Mouse (Mus musculus) G1E-ER4 (cell line): ENCODE measurements at regions not wholly inside any gene's neighbourhood (a gene's known extent, or its start where the extent isn't known, plus 50 kb on each side); places are given as distances from the start of the nearest gene placed in this dataset.

Experiments used
- GATA1 ChIP-seq: IDR thresholded peaks from one replicate; pipeline ENCODE4 v1.8.0; 2012; ENCODE audit warnings: low read length, inconsistent platforms

- TF ChIP-seq GATA1, result no peak
Observed at GRCm38 (mm10) chr1:143946933-143947332, 57.0 kb downstream of the Rgs2 start.

GRCm38 (mm10) chr1:143941465-143941864 is 62.5 kb downstream of the Rgs2 start:
- no peak for TF ChIP-seq GATA1

GRCm38 (mm10) chr1:143939511-143939910 is 64.5 kb downstream of the Rgs2 start:
- TF ChIP-seq GATA1, result no peak

GRCm38 (mm10) chr1:143938569-143938968 is 65.4 kb downstream of the Rgs2 start:
- TF ChIP-seq GATA1, result no peak

- TF ChIP-seq GATA1, result no peak
Observed at GRCm38 (mm10) chr1:143930798-143931197, 73.2 kb downstream of the Rgs2 start.

GRCm38 (mm10) chr1:143929567-143930165 is 74.3 kb downstream of the Rgs2 start:
- TF ChIP-seq GATA1, result no peak

GRCm38 (mm10) chr1:143922499-143922898 is 81.5 kb downstream of the Rgs2 start:
- no peak for TF ChIP-seq GATA1

- no peak for TF ChIP-seq GATA1
Observed at GRCm38 (mm10) chr1:143920256-143920655, 83.7 kb downstream of the Rgs2 start.

GRCm38 (mm10) chr1:143918949-143919348 is 85.0 kb downstream of the Rgs2 start:
- TF ChIP-seq GATA1, result no peak

GRCm38 (mm10) chr1:143918146-143918774 is 85.7 kb downstream of the Rgs2 start:
- TF ChIP-seq GATA1, result no peak

GRCm38 (mm10) chr1:143917623-143918022 is 86.3 kb downstream of the Rgs2 start:
- no peak for TF ChIP-seq GATA1

GRCm38 (mm10) chr1:143916587-143916986 is 87.4 kb downstream of the Rgs2 start:
- TF ChIP-seq GATA1, result no peak

- TF ChIP-seq GATA1, result no peak
Observed at GRCm38 (mm10) chr1:143912586-143912985, 91.4 kb downstream of the Rgs2 start.

- TF ChIP-seq GATA1, result no peak
Observed at GRCm38 (mm10) chr1:143911230-143911629, 92.7 kb downstream of the Rgs2 start.

- TF ChIP-seq GATA1, result no peak
Observed at GRCm38 (mm10) chr1:143910530-143910929, 93.4 kb downstream of the Rgs2 start.

GRCm38 (mm10) chr1:143907312-143907711 is 96.6 kb downstream of the Rgs2 start:
- no peak for TF ChIP-seq GATA1

- TF ChIP-seq GATA1, result no peak
Observed at GRCm38 (mm10) chr1:143906881-143907280, 97.1 kb downstream of the Rgs2 start.

GRCm38 (mm10) chr1:143903985-143904384 is 100.0 kb downstream of the Rgs2 start:
- TF ChIP-seq GATA1, result no peak

GRCm38 (mm10) chr1:143903234-143903633 is 100.7 kb downstream of the Rgs2 start:
- no peak for TF ChIP-seq GATA1
